Mouse (Mus musculus): ENCODE results near the gene Cep57l1. TPM values are rescaled to one million over a fixed set of nuclear protein-coding genes. Genes with fewer than 3 reads are reported as not detected.

Gene Cep57l1
- total and polyA plus RNA-seq, 3 experiments = 16.7 to 19.2 TPM; not detected in 1

DNA sequence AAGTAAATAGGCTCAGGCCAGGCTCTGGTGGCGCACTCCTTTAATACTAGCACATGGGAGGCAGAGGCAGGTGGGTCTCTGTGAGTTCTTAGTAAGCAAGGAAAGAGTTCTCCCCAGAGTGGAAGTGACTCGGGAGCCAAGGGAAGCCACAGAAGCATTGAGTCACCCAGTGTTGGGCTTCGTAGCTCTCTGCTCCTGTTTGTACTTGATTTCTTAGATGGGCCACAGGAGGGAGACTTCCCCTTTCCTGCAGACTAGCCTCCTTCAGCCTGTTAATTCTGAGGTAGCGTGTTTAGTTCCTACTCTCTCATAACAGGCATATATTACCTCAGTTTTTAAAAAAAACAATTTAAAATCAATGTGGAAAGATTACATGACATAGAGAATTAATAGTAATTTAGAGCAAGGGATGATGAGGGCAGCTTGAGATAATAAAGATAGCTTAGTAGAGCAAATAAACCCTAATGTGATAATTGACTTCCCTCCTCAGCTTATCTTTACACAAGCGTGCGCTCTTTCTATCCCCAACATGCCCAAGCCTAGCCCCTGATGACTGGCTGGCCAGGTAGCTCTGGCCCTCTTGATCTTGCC, 16.9 kb upstream of the Cep57l1 start (continued):
- TF ChIP-seq SMC3 (IDR thresholded peaks at IDR 0.05; ENCODE audit: low read depth, low read length) (peak; percentile 29; the same call in 1 of the 2 replicates), ZNF384 (IDR thresholded peaks at IDR 0.05; ENCODE audit: low read depth, low read length) (0 out of 2 replicates have a peak, but pooled peaks have one; percentile 26), EP300 (IDR thresholded peaks at IDR 0.05; ENCODE audit: low read depth in 1 of 2, low read length in 2 of 2) (peak; percentile 43 to 75; a peak in 3 of 4 replicates)

DNA sequence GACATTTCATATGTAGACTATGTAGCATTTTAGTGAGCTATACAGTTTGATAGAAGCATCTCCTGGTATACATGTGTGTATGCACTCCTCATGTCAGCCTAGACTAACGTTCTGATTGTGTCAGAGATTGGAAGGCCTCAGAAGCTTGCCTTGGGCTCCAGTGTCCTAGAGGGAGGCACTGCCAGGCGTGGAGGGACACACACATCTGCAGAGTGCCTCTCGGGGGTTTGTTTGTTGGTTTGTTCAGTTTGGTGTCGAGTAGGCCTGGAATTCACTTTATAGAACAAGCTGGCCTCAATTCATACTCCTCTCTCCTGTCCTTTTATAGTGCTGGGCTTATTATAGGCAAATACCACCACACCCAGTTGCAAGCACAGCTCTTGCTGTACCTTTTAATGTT, 16.3 kb upstream of the Cep57l1 start:
- no peak for TF ChIP-seq NELFE (IDR thresholded peaks at IDR 0.05; ENCODE audit: low read depth, low read length)
- TF ChIP-seq NRF1 (IDR thresholded peaks at IDR 0.05; ENCODE audit: insufficient read depth, low read depth, low read length, poor library complexity, severe bottlenecking) = no peak
- no peak for TF ChIP-seq GABPA (IDR thresholded peaks at IDR 0.05; ENCODE audit: low read depth, low read length)
- no peak for TF ChIP-seq POLR2AphosphoS5 (IDR thresholded peaks at IDR 0.05; ENCODE audit: borderline replicate concordance, low read depth, low read length)
- TF ChIP-seq TCF12 (IDR thresholded peaks at IDR 0.05; ENCODE audit: low read depth, low read length) = no peak
- H3K36me3 ChIP-seq (ENCODE audit: control insufficient read depth in 1 of 2, insufficient read depth in 2 of 2, low read length in 2 of 2) = peaks cover 0 to 22% of the 10 kb centered on the region in 2 experiments; a peak in 2 of 4 replicates
- H3K9ac ChIP-seq (ENCODE audit: control insufficient read depth, low read depth, low read length, poor library complexity, severe bottlenecking) = no peak overlapping the region
- peaks cover 8 to 23% of the 10 kb centered on the region in 2 experiments for H3K4me1 ChIP-seq (ENCODE audit: control insufficient read depth in 1 of 2, insufficient read depth in 2 of 2, low read length in 2 of 2)
- DNase-seq (ENCODE audit: low read depth, low spot score) = no peak
- no peaks in the 10 kb centered on the region for H3K27me3 ChIP-seq (ENCODE audit: control insufficient read depth in 1 of 2, insufficient read depth in 2 of 2, low read length in 2 of 2)
- H3K27ac ChIP-seq (ENCODE audit: control insufficient read depth, low read depth, low read length) = no peak overlapping the region
- H3K79me2 ChIP-seq (ENCODE audit: control insufficient read depth, insufficient read depth, low read length, poor library complexity) = peaks cover 2% of the 10 kb centered on the region; the same call in 1 of the 2 replicates
- no peaks in the 10 kb centered on the region for H3K9me3 ChIP-seq (replicated peaks; ENCODE audit: insufficient read depth, low read length)
- H3K4me3 ChIP-seq (ENCODE audit: control insufficient read depth in 1 of 2, insufficient read depth in 1 of 2, low read depth in 2 of 2, low read length in 2 of 2) = no peak overlapping the region

DNA sequence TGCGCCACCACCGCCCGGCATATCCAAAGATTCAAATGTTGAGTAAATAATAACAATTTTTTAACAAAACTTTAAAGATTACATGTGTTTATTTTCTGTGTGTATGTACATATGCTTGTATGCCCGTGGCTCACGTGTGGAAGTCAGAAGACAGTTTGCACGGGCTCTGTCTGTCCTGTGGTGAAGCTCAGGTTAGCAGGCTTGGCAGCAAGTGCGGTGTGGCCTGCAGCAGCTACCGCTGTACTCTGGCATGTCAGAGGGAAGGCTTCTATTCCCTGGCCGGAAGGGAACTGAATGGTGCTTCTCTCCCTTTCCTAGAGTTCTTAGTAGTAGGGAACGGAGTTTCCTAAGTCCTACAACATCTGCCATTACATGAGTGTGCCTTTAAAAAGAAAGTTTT, 15.4 kb upstream of the Cep57l1 start:
- no peaks in the 10 kb centered on the region for H3K9me3 ChIP-seq (replicated peaks; ENCODE audit: insufficient read depth, low read length)
- no peak overlapping the region for H3K4me3 ChIP-seq (ENCODE audit: control insufficient read depth in 1 of 2, insufficient read depth in 1 of 2, low read depth in 2 of 2, low read length in 2 of 2)
- peaks cover 0 to 22% of the 10 kb centered on the region in 2 experiments; a peak in 2 of 4 replicates for H3K36me3 ChIP-seq (ENCODE audit: control insufficient read depth in 1 of 2, insufficient read depth in 2 of 2, low read length in 2 of 2)
- peaks cover 2% of the 10 kb centered on the region; the same call in 1 of the 2 replicates for H3K79me2 ChIP-seq (ENCODE audit: control insufficient read depth, insufficient read depth, low read length, poor library complexity)
- TF ChIP-seq ZC3H11A (IDR thresholded peaks at IDR 0.05; ENCODE audit: low read depth, low read length) = no peak
- H3K27me3 ChIP-seq (ENCODE audit: control insufficient read depth in 1 of 2, insufficient read depth in 2 of 2, low read length in 2 of 2) = no peaks in the 10 kb centered on the region
- H3K27ac ChIP-seq (ENCODE audit: control insufficient read depth, low read depth, low read length) = no peak overlapping the region
- DNase-seq (ENCODE audit: low read depth, low spot score) = no peak
- H3K4me1 ChIP-seq (ENCODE audit: control insufficient read depth in 1 of 2, insufficient read depth in 2 of 2, low read length in 2 of 2) = peaks cover 8 to 23% of the 10 kb centered on the region in 2 experiments
- no peak overlapping the region for H3K9ac ChIP-seq (ENCODE audit: control insufficient read depth, low read depth, low read length, poor library complexity, severe bottlenecking)

DNA sequence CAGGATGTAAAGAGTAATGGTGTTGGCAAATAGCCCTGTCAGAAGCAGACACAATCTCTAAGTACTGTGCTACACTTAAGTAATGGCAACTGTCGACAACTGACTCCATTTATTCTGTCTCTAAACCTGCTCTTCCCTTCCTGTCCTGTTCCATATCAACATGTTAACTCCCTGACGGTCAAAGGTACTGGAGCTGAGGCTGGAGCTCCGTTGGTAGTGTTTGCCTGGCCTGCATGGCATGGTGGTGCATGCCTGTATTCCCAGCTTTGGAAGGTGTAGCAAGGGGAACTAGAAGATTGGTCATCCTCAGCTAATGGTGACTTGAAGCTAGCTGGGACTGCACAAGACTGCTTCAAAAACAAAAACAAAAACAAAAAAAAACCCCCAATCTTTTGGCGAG, 14.2 kb upstream of the Cep57l1 start:
- Histone ChIP-seq H3K9ac (ENCODE audit: control insufficient read depth, low read depth, low read length, poor library complexity, severe bottlenecking) (no peak overlapping the region), H3K9me3 (replicated peaks; ENCODE audit: insufficient read depth, low read length) (no peaks in the 10 kb centered on the region), H3K4me3 (ENCODE audit: control insufficient read depth in 1 of 2, insufficient read depth in 1 of 2, low read depth in 2 of 2, low read length in 2 of 2) (no peak overlapping the region), H3K79me2 (ENCODE audit: control insufficient read depth, insufficient read depth, low read length, poor library complexity) (peaks cover 2% of the 10 kb centered on the region; the same call in 1 of the 2 replicates), H3K27ac (ENCODE audit: control insufficient read depth, low read depth, low read length) (no peak overlapping the region), H3K4me1 (ENCODE audit: control insufficient read depth in 1 of 2, insufficient read depth in 2 of 2, low read length in 2 of 2) (peaks cover 8 to 23% of the 10 kb centered on the region in 2 experiments), H3K27me3 (ENCODE audit: control insufficient read depth in 1 of 2, insufficient read depth in 2 of 2, low read length in 2 of 2) (no peaks in the 10 kb centered on the region), H3K36me3 (ENCODE audit: control insufficient read depth in 1 of 2, insufficient read depth in 2 of 2, low read length in 2 of 2) (peaks cover 0 to 22% of the 10 kb centered on the region in 2 experiments; a peak in 2 of 4 replicates)
- peak; percentile 20 for DNase-seq (ENCODE audit: low read depth, low spot score)
- TF ChIP-seq BHLHE40 (IDR thresholded peaks at IDR 0.05; ENCODE audit: borderline replicate concordance, low read depth, low read length) = no peak
- TF ChIP-seq POLR2AphosphoS5 (IDR thresholded peaks at IDR 0.05; ENCODE audit: borderline replicate concordance, low read depth, low read length) = no peak
- TF ChIP-seq CTCF (IDR thresholded peaks at IDR 0.05 in 2 of 3, conservative IDR thresholded peaks at IDR 0.05 in 1 of 3; ENCODE audit: control insufficient read depth in 1 of 3, insufficient read depth in 1 of 3, low read depth in 2 of 3, low read length in 3 of 3, poor library complexity in 1 of 3, severe bottlenecking in 1 of 3) = no peak
- no peak for TF ChIP-seq TCF12 (IDR thresholded peaks at IDR 0.05; ENCODE audit: low read depth, low read length)
- no peak for TF ChIP-seq GATA1 (IDR thresholded peaks at IDR 0.05; ENCODE audit: low read depth, low read length)
- no peak for TF ChIP-seq USF2 (IDR thresholded peaks at IDR 0.05; ENCODE audit: borderline replicate concordance in 1 of 2, insufficient read depth in 1 of 2, low read depth in 1 of 2, low read length in 2 of 2)
- TF ChIP-seq TAL1 (IDR thresholded peaks at IDR 0.05; ENCODE audit: low read length) = no peak
- TF ChIP-seq MAZ (IDR thresholded peaks at IDR 0.05; ENCODE audit: low read depth, low read length) = no peak
- no peak for TF ChIP-seq ZKSCAN1 (IDR thresholded peaks at IDR 0.05; ENCODE audit: low read depth, low read length)
- TF ChIP-seq ZC3H11A (IDR thresholded peaks at IDR 0.05; ENCODE audit: low read depth, low read length) = no peak
- no peak for TF ChIP-seq MXI1 (IDR thresholded peaks at IDR 0.05; ENCODE audit: low read depth, low read length)
- TF ChIP-seq SIN3A (IDR thresholded peaks at IDR 0.05; ENCODE audit: low read length) = no peak
- TF ChIP-seq RCOR1 (IDR thresholded peaks at IDR 0.05; ENCODE audit: low read depth, low read length) = no peak
- TF ChIP-seq TBP (IDR thresholded peaks at IDR 0.05; ENCODE audit: low read depth, low read length) = no peak
- no peak for TF ChIP-seq ZNF384 (IDR thresholded peaks at IDR 0.05; ENCODE audit: low read depth, low read length)
- TF ChIP-seq RAD21 (IDR thresholded peaks at IDR 0.05; ENCODE audit: low read depth, low read length) = no peak
- TF ChIP-seq ELF1 (IDR thresholded peaks at IDR 0.05; ENCODE audit: low read depth, low read length) = no peak
